Mouse (Mus musculus) spleen, embryonic (tissue): ENCODE results near the gene Hoxd8.

Experiments
- CTCF ChIA-PET: fragments of 350-600 bp; sonication (Branson Sonifier 250); formaldehyde crosslinking; loops from one replicate; lab custom pipeline; 2022; lab: Charles Lee

The Hoxd8 gene

GRCm38 (mm10) chr2:74713239-74714150 lies 9.1 kb downstream of the Hoxd8 start:
- CTCF ChIA-PET: interaction anchor here (0.5 kb wide), 1 partner anchor 12 kb away, joined by 6 read pairs; no protein-coding TSS in a partner anchor

GRCm38 (mm10) chr2:74714156-74714789 lies 9.9 kb downstream of the Hoxd8 start:
- CTCF ChIA-PET: interaction anchor here (0.5 kb wide), 1 partner anchor 11 kb away, joined by 6 read pairs; no protein-coding TSS in a partner anchor

- CTCF ChIA-PET: no interaction called here
Observed at GRCm38 (mm10) chr2:74714881-74715280, 10.5 kb downstream of the Hoxd8 start.

- CTCF ChIA-PET: interaction anchor here (0.6 kb wide), 1 partner anchor 248 kb away, joined by 5 read pairs; no protein-coding TSS in a partner anchor
Observed at GRCm38 (mm10) chr2:74715504-74716241, 11.3 kb downstream of the Hoxd8 start.

- CTCF ChIA-PET: no interaction called here
Observed at GRCm38 (mm10) chr2:74720384-74720783, 16.0 kb downstream of the Hoxd8 start.

GRCm38 (mm10) chr2:74720955-74721491 lies 16.6 kb downstream of the Hoxd8 start:
- CTCF ChIA-PET: no interaction called here

- CTCF ChIA-PET: no interaction called here
Observed at GRCm38 (mm10) chr2:74721882-74722281, 17.5 kb downstream of the Hoxd8 start.

- CTCF ChIA-PET: interaction anchor here (0.6 kb wide), 1 partner anchor 1394 kb away, joined by 3 read pairs; no protein-coding TSS in a partner anchor
Observed at GRCm38 (mm10) chr2:74722949-74723348, 18.5 kb downstream of the Hoxd8 start.

GRCm38 (mm10) chr2:74724244-74725015 lies 20.0 kb downstream of the Hoxd8 start:
- CTCF ChIA-PET: no interaction called here

- CTCF ChIA-PET: interaction anchor here (0.7 kb wide), 1 partner anchor 11 kb away, joined by 6 read pairs; no protein-coding TSS in a partner anchor
Observed at GRCm38 (mm10) chr2:74725171-74725570, 20.8 kb downstream of the Hoxd8 start.

- CTCF ChIA-PET: no interaction called here
Observed at GRCm38 (mm10) chr2:74726551-74726950, 22.1 kb downstream of the Hoxd8 start, which contains the start of gene Gm28230. Gene Gm28230 (plus strand): TSS chr2:74726728.

- CTCF ChIA-PET: no interaction called here
Observed at GRCm38 (mm10) chr2:74726973-74727639, 22.7 kb downstream of the Hoxd8 start.

GRCm38 (mm10) chr2:74727640-74728302 lies 23.4 kb downstream of the Hoxd8 start:
- CTCF ChIA-PET: no interaction called here

GRCm38 (mm10) chr2:74728303-74728680 lies 23.9 kb downstream of the Hoxd8 start:
- CTCF ChIA-PET: no interaction called here

GRCm38 (mm10) chr2:74730331-74730730 lies 25.9 kb downstream of the Hoxd8 start:
- CTCF ChIA-PET: interaction anchor here (0.6 to 0.7 kb wide), 3 partner anchors 24 to 1443 kb away, joined by 4 to 10 read pairs (median 5); no protein-coding TSS in a partner anchor

- CTCF ChIA-PET: interaction anchor here (0.6 kb wide), 1 partner anchor 25 kb away, joined by 4 read pairs; no protein-coding TSS in a partner anchor
Observed at GRCm38 (mm10) chr2:74731055-74731454, 26.6 kb downstream of the Hoxd8 start.

GRCm38 (mm10) chr2:74731799-74732512 lies 27.5 kb downstream of the Hoxd8 start:
- CTCF ChIA-PET: no interaction called here

- CTCF ChIA-PET: no interaction called here
Observed at GRCm38 (mm10) chr2:74732513-74733316, 28.3 kb downstream of the Hoxd8 start.
